Mouse (Mus musculus): ENCODE measurements around the gene Clcf1.
A peak's percentile ranks its signal among the peaks of the same experiment; 100 is the strongest.
"Not testable (repeated sequence)": the region's sequence is repeated elsewhere in the genome, so short reads cannot be mapped to it uniquely, and the experiment has no call there.

Gene Clcf1

DNA sequence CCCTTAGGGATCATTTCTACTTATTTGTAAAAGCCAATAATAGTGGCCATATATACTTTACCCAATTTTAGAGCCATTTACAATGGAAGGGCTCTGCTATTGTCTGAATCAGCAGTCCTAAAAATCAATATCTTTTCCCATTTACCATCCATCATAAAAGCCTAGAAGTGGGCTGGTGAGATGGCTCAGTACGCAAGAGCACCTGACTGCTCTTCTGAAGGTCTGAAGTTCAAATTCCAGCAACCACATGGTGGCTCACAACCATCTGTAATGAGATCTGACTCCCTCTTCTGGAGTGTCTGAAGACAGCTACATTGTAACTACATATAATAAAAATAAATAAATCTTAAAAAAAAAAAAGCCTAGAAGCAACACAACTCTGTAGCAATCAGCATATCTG is 34.6 kb downstream of the Clcf1 start:
- not testable (repeated sequence) for DNase-seq (ENCODE audit: low read depth, low spot score)

DNA sequence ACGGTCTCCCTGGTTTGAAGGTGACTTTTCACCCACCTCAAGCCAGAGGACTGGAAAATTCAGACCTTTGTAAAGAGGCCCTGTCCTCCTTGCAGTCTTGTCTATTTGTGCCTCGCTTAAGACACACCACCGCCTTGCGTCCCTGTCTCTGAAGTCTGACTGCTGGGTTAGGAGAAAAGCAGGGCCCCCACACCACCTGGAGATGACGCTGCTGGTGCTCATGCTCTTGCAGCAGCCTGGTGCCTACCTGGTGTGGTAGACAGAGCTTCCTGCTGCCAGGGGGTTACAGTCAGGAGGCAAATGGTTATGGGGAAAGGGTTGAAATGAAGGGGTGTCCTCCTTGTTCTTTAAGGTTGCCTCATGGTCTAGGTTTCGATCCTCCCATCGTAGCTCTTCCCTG is 40.2 kb downstream of the Clcf1 start:
- no peak for DNase-seq (ENCODE audit: low read depth, low spot score)

DNA sequence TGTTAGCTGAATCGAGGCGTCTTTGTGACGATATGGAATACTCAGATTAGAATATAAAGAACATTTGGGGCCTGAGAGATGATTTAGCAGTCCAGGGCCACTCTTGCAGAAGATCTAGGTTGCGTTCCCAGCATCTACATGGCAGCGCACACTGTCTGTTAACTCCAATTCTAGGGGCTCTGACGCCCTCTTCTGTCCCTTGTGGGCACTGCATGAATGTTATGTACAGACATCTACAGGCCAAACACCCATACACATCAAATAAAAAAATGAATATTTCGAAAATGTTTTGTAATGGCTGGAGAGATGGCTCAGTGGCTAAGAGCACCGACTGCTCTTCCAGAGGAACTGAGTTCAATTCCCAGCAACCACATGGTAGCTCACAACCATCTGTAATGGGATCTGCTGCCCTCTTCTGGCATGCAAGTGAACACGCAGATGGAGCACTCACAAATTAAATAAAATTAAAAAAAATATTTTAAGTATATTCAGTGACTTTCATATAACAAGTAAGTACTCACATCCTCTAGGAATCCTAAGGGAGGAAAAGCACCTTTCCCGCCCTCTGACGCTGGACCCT is 41.6 kb downstream of the Clcf1 start:
- DNase-seq (ENCODE audit: low read depth, low spot score) = no peak

DNA sequence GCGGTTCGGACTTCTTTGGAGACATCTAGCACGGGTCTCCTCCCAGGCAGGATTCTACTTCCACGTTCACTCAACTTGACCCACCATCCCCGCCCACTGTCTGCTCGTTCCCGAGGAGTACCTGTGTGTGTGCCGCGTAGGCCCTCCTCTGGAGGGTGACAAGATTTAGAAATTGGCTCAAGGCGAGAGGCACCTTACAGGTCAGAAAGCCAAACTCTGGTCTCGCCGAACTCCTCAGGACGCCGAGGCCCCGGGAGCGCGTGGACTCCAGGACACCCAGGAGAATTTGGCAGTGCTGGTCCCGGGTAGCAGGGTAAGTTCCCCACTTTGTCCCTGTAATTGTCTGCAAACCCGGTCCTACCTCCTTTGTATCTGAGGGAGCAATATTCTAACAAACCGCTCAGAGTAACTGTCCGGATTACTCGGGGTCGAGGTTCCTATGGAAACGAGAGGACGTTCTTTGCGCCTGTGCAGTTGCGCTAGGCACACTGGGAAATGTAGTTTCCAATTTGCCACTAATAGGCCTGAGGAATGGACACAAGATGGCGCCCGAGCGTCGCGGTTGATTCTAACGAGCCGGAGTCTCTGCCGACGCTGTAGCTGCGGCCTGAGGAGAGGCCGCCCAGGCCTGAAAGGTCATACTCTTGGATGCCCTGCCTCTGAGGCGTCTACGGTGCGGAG is 43.3 kb downstream of the Clcf1 start:
- peak; percentile 87 for DNase-seq (ENCODE audit: low read depth, low spot score)

DNA sequence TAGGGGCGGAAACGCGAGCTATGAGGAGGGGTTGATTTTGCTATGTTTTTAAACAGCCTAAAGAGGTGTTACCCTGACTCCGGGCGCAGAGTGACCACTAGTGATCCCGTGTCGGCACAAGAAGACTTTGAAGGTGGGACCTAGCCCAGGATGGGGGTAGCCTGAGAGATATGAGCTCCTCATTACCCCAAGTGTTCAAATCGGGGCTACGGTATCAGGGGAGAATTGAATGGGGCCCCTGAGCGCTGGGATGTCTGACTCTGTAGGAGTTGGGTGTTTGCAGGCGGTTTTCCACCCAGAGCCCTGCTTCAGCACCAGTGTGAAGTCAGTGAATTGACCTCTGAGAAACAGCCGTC is 43.8 kb downstream of the Clcf1 start:
- no peak for DNase-seq (ENCODE audit: low read depth, low spot score)

DNA sequence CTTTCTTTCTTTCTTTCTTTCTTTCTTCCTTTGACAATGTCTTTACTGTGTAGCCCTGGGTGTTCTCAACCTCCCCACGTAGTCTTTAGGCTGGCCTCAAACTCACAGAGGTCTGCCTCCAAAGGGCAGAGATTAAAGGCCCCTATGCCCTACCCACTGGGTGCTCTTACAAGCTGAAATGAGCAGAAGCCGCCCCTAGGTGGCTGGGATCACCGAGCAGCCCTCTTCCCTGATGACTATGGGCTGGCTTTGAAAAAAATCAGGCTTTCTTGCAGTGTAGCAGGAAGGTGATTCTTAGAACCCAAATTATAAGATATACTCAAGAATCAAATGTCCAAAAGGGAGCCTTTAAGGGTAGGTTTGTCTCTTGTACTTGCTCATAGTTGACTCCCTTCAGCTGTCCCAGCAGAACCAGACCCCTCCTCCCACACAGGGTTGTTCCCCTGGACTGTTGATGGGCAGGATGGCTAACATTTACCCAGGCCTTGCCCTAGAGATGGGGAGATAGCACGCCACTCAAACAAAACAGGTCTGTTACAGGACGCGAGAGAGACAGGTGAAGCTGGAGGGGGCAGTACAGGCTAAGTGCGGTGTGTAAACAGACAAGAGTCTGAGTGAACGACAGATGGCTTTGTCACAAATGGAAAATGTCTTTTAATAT is 47.1 kb downstream of the Clcf1 start:
- no peak for DNase-seq (ENCODE audit: low read depth, low spot score)

DNA sequence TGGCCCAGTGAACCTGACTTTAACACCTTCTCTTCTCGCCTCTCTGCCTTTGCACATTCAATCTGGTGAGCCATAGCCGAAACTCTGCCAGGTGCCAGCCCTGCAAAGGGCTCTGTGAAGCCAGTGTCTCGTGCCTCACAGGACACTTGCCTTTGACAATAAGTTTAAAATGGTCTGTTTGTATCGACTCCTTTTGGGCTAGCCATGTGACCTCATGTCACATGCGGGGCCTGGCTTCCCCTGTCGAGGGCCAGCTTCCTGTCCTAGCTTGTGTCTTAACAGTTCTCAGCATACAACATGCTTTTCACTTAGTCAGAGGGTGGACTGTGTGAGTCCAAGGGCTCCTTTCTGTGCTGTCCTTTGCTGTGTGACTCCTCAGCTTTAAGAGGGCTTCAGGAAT is 48.7 kb downstream of the Clcf1 start:
- no peak for DNase-seq (ENCODE audit: low read depth, low spot score)

DNA sequence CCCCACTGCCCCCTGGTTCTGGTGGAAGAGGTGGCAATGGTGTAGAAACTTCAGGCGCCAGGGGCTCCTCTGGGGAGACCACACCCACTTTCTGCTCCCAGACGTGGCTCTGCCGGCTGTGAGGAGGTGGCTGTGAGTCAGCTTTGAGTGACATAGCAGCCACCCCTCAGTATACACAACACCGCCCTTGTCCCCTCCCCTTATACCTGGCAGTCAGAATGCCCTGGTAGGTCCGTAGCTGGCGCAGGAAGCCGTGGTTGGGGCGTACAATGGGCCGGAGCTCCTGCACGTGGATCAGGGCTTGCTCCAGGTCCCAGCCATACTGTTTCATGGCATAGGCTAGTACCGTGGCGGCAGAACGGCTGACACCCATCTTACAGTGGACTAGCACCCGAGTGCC is 49.7 kb downstream of the Clcf1 start:
- DNase-seq (ENCODE audit: low read depth, low spot score) = no peak

DNA sequence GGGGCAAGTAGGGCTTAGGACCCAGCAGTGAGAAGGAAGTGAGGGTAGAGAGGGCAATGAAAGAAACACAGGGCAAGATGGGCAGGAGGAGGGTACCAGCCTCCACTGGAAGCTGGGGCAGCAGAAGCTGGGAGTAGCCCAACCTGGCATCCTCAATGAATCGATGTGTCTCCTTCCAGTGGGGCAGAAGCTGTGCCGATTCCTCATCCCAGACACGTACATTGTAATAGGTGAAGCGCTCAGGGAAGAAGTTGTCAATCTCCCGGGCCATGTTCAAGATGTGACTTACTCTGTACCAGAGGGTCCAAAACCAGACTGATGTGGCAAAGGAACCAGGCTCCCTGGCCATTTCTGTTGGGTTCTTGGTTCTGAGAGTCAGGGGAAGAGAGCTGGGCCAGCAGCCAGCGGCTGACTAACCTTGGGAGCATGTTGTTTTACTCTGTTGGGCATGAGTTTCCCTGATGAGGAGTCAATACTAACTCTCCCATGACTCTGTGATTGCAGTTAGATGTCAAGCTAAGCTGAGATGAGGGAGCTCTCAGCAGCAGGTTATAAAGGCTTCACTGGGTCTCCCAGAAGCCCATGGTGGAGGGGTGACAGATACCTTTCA is 50.2 kb downstream of the Clcf1 start:
- DNase-seq (ENCODE audit: low read depth, low spot score) = no peak

DNA sequence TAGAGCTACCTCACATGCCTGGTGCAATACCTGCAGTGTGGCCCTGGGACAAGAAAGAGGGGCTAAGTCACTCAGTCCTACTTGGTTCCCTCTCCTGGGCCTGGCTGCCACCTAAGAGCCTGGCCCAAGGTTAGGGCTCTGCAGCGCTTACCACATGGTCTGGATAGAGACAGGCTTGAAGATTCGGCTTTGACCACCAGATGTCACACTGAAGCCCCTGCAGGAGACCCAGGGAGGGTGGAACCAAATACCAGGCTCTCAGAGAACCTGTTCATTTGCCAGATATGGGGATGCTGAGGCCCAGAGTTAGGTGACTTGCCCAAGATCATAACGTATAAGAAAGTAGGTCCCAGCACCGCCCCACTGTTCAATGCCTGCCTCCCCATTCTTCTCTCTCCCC is 51.9 kb downstream of the Clcf1 start:
- no peak for DNase-seq (ENCODE audit: low read depth, low spot score)

DNA sequence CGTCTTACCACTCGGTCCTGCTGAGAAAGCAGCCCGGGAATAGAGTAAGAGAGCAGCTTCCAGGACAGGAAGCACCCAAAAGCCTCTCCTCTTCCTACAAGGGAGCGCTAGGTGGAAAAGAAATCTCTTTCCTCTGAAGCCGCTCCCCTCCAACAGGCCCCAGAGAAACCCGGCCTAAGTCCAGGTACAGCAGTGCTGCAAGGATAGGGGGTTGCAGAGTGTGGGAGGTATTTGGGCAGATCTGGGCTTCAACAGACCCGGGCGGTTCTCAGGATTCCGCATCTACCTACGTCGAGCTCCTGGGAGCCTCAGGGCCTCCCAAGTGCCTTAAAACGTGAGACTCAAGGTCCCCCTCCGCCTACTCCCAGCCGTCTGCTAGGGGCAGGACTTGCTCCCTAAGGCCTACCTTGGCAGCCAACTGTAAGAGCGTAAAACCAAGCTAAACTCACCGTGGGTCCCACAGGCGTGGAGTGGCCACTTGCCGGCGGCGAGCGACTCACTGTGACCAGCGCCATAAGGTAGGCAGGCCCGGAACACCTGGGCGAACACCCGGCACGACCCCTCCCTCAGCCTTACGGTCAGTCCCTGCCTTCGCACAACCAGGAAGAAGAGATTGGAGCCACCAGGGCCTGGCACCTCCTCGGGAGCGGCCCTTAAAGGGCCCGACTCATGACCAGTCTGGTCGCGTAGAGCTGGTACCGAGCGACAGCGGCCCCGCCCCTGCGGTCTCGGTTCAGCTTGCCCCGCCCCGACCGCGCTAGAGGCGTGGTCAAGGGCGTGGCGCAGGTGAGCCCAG is 54.7 kb downstream of the Clcf1 start, which contains the start of gene Ssh3:
Gene Ssh3, minus strand, starts transcription at position 615 of the 796 bp plus-strand sequence.
- DNase-seq (ENCODE audit: low read depth, low spot score) = no peak

DNA sequence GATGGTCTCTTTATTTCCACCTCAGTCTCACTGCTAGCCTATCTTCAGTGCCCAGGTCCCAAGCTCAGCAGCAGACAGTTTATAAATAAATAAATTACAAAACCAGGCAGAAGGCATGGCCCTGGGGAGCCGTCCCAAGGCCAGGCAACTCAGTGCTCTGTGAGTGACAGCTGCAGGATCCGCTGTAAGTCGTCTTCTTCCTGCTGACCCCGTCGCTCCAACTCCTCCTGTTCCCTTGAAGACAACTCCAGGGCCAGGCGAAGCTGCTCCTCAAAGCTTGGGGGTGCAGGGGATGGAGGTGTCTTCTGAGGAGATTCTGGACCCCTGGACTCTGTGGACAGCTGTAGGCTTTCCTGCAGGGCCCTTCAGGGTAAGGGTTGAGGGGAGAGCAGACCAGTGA is 56.1 kb downstream of the Clcf1 start:
- DNase-seq (ENCODE audit: low read depth, low spot score) = no peak

DNA sequence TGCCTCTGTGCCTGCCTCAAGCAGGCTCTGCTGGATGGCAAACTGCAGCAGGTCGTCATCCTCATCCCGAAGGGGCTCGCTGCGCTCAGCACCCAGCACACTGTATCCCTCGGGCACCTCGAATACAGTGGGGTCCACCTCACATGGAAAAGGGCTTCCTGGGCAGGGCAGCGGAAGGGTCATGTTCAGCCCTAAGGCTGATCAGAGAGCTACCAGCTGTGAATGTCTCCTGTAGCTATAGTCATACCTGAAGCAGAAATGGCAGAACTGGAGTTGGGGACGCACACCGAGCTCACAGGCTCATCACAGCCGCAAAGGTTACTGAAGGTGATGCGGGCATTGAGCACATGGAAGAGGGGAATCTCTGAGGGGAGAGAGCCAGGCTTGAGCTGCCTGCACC is 56.9 kb downstream of the Clcf1 start:
- no peak for DNase-seq (ENCODE audit: low read depth, low spot score)

Data from c-Kit-negative CD71-positive TER-119-positive erythroid progenitor cells, embryonic 14.5 days (primary cell).